Mouse (Mus musculus) hindbrain, embryonic 14.5 days (tissue): Measurements from ENCODE around the gene Padi2. TPM values are rescaled to one million over a fixed set of nuclear protein-coding genes. Genes with fewer than 3 reads are reported as not detected.

Experiments used
- ATAC-seq: fragments of 200-750 bp; cut with Nextera tagmentation; 2 replicates; pipeline ENCODE4 v1.8.0; 2017; ENCODE audit warnings: moderate number of reproducible peaks, mild to moderate bottlenecking, moderate TSS enrichment, moderate library complexity; ENCODE audit not compliant: low FRiP score
- DNase-seq: peaks from one replicate; pipeline ENCODE4 v3.0.0-alpha.2; 2015; ENCODE audit warnings: low spot score
- H3K27ac ChIP-seq: fragments of 300-500 bp; sonication (generic); 2 replicates; pipeline ENCODE4 v1.5.1; 2014; ENCODE audit warnings: mild to moderate bottlenecking, moderate library complexity
- H3K27me3 ChIP-seq: fragments of 300-500 bp; sonication (generic); 2 replicates; pipeline ENCODE4 v1.6.1; 2014; ENCODE audit warnings: mild to moderate bottlenecking, low read length, mixed read lengths; ENCODE audit not compliant: control insufficient read depth, insufficient read depth
- H3K36me3 ChIP-seq: fragments of 300-500 bp; sonication (generic); replicated peaks from 2 replicates; pipeline ENCODE4 v1.6.1; 2014; ENCODE audit not compliant: control insufficient read depth, insufficient read depth
- H3K4me1 ChIP-seq: fragments of 300-500 bp; sonication (generic); replicated peaks from 2 replicates; pipeline ENCODE4 v1.6.1; 2014; ENCODE audit warnings: antibody characterized with exemption, low read length, mixed read lengths; ENCODE audit not compliant: control insufficient read depth, insufficient read depth
- H3K4me2 ChIP-seq: fragments of 300-500 bp; sonication (generic); replicated peaks from 2 replicates; pipeline ENCODE4 v1.6.1; 2014; ENCODE audit warnings: mild to moderate bottlenecking, moderate library complexity
- H3K4me3 ChIP-seq: fragments of 300-500 bp; sonication (generic); replicated peaks from 2 replicates; pipeline ENCODE4 v1.5.1; 2014; ENCODE audit warnings: mild to moderate bottlenecking, low read length
- H3K9ac ChIP-seq: fragments of 300-500 bp; sonication (generic); 2 replicates; pipeline ENCODE4 v1.6.1; 2014
- H3K9me3 ChIP-seq: fragments of 300-500 bp; sonication (generic); 2 replicates; pipeline ENCODE4 v1.6.1; 2016; ENCODE audit warnings: low read length; ENCODE audit not compliant: control insufficient read depth
- WGBS: fragments of 180-500 bp; shearing (Covaris S2); extraction: QIAGEN DNeasy Blood & Tissue Kit; methylation state at CpG from one replicate; pipeline ENCODE4 v1.1.7; 2014; 5-methylcytosine and 5-hydroxymethylcytosine counted together
- polyA plus RNA-seq: library from polyadenylated mRNA; unstranded; fragments of >200 nt; fragmentation: Nextera tagmentation; extraction: Ambion mirVana; gene quantifications from 2 replicates; pipeline ENCODE4 v1.2.1, GENCODE M21; 2014

Gene Padi2
- polyA plus RNA-seq, 1 experiment from 2014 or later: 1.5 TPM

GRCm38 (mm10) chr4:140870876-140871275 is 35.3 kb upstream of the Padi2 start:
- peaks cover 16% of the 10 kb centered on the region; the same call in 1 of the 2 replicates for H3K9me3 ChIP-seq
- no peaks in the 10 kb centered on the region for H3K27me3 ChIP-seq
- ATAC-seq (no peak), DNase-seq (no peak)
- H3K9ac ChIP-seq: no peak overlapping the region
- WGBS: 90% methylated on average over 7 of the region's 7 CpGs
- H3K27ac ChIP-seq: no peak overlapping the region
- H3K36me3 ChIP-seq: no peaks in the 10 kb centered on the region
- no peak overlapping the region for H3K4me3 ChIP-seq
- H3K4me1 ChIP-seq: no peaks in the 10 kb centered on the region
- no peak overlapping the region for H3K4me2 ChIP-seq

GRCm38 (mm10) chr4:140871376-140871775 is 34.8 kb upstream of the Padi2 start:
- DNase-seq (no peak), ATAC-seq (no peak)
- no peak overlapping the region for H3K4me2 ChIP-seq
- no peak overlapping the region for H3K27ac ChIP-seq
- no peak overlapping the region for H3K9ac ChIP-seq
- H3K9me3 ChIP-seq: peaks cover 16% of the 10 kb centered on the region; the same call in 1 of the 2 replicates
- H3K36me3 ChIP-seq: no peaks in the 10 kb centered on the region
- no peaks in the 10 kb centered on the region for H3K27me3 ChIP-seq
- no peaks in the 10 kb centered on the region for H3K4me1 ChIP-seq
- no peak overlapping the region for H3K4me3 ChIP-seq
- WGBS: 83% methylated on average over 3 of the region's 3 CpGs

- no peak overlapping the region for H3K27ac ChIP-seq
- WGBS: 91% methylated on average over 8 of the region's 8 CpGs
These were observed 34.1 kb upstream of the Padi2 start for GRCm38 (mm10) chr4:140871851-140872685.

GRCm38 (mm10) chr4:140872686-140872992 is 33.5 kb upstream of the Padi2 start:
- Histone ChIP-seq H3K4me3 (no peak overlapping the region), H3K27me3 (no peaks in the 10 kb centered on the region), H3K36me3 (no peaks in the 10 kb centered on the region), H3K9me3 (peaks cover 16% of the 10 kb centered on the region; the same call in 1 of the 2 replicates), H3K4me2 (no peak overlapping the region), H3K9ac (no peak overlapping the region), H3K4me1 (no peaks in the 10 kb centered on the region), H3K27ac (no peak overlapping the region)
- ATAC-seq (no peak), DNase-seq (no peak)
- 86% methylated on average over 5 of the region's 5 CpGs for WGBS

More at GRCm38 (mm10) chr4:140871851-140872685, 34.1 kb upstream of the Padi2 start:
- H3K9me3 ChIP-seq: peaks cover 16% of the 10 kb centered on the region; the same call in 1 of the 2 replicates
- DNase-seq (no peak), ATAC-seq (no peak)
- no peaks in the 10 kb centered on the region for H3K27me3 ChIP-seq
- H3K4me1 ChIP-seq: no peaks in the 10 kb centered on the region
- no peaks in the 10 kb centered on the region for H3K36me3 ChIP-seq
- H3K4me2 ChIP-seq: no peak overlapping the region
- no peak overlapping the region for H3K4me3 ChIP-seq
- no peak overlapping the region for H3K9ac ChIP-seq

GRCm38 (mm10) chr4:140873011-140873410 is 33.1 kb upstream of the Padi2 start:
- H3K9ac ChIP-seq: no peak overlapping the region
- no peak overlapping the region for H3K27ac ChIP-seq
- H3K27me3 ChIP-seq: no peaks in the 10 kb centered on the region
- peaks cover 16% of the 10 kb centered on the region; the same call in 1 of the 2 replicates for H3K9me3 ChIP-seq
- 74% methylated on average over 11 of the region's 11 CpGs for WGBS
- H3K4me2 ChIP-seq: no peak overlapping the region
- no peak for DNase-seq
- H3K36me3 ChIP-seq: no peaks in the 10 kb centered on the region
- no peaks in the 10 kb centered on the region for H3K4me1 ChIP-seq
- no peak overlapping the region for H3K4me3 ChIP-seq
- ATAC-seq: no peak

- Histone ChIP-seq H3K4me3 (no peak overlapping the region), H3K27ac (no peak overlapping the region), H3K27me3 (no peaks in the 10 kb centered on the region), H3K4me2 (no peak overlapping the region), H3K9ac (no peak overlapping the region), H3K4me1 (no peaks in the 10 kb centered on the region), H3K9me3 (peaks cover 16% of the 10 kb centered on the region; the same call in 1 of the 2 replicates), H3K36me3 (no peaks in the 10 kb centered on the region)
- WGBS: 94% methylated on average over 8 of the region's 8 CpGs
- no peak for ATAC-seq
- no peak for DNase-seq
These were observed 30.0 kb upstream of the Padi2 start for GRCm38 (mm10) chr4:140876161-140876560.

- no peaks in the 10 kb centered on the region for H3K4me1 ChIP-seq
- no peak overlapping the region for H3K9ac ChIP-seq
- no peak overlapping the region for H3K27ac ChIP-seq
- no peaks in the 10 kb centered on the region for H3K27me3 ChIP-seq
- H3K4me2 ChIP-seq: no peak overlapping the region
- H3K36me3 ChIP-seq: no peaks in the 10 kb centered on the region
- no peak overlapping the region for H3K4me3 ChIP-seq
- H3K9me3 ChIP-seq: peaks cover 16% of the 10 kb centered on the region; the same call in 1 of the 2 replicates
- DNase-seq (no peak), ATAC-seq (no peak)
- WGBS: 68% methylated on average over 6 of the region's 6 CpGs
These were observed 29.5 kb upstream of the Padi2 start for GRCm38 (mm10) chr4:140876681-140877080.

GRCm38 (mm10) chr4:140877441-140877840 is 28.7 kb upstream of the Padi2 start:
- H3K4me3 ChIP-seq: no peak overlapping the region
- 72% methylated on average over 9 of the region's 9 CpGs for WGBS
- no peaks in the 10 kb centered on the region for H3K4me1 ChIP-seq
- peaks cover 16% of the 10 kb centered on the region; the same call in 1 of the 2 replicates for H3K9me3 ChIP-seq
- no peaks in the 10 kb centered on the region for H3K36me3 ChIP-seq
- H3K27ac ChIP-seq: no peak overlapping the region
- H3K4me2 ChIP-seq: no peak overlapping the region
- DNase-seq (no peak), ATAC-seq (no peak)
- H3K27me3 ChIP-seq: no peaks in the 10 kb centered on the region
- no peak overlapping the region for H3K9ac ChIP-seq

GRCm38 (mm10) chr4:140878655-140879054 is 27.5 kb upstream of the Padi2 start:
- Histone ChIP-seq H3K9ac (no peak overlapping the region), H3K9me3 (0 out of 2 replicates have a peak, but pooled peaks cover 8% of the 10 kb centered on the region), H3K4me1 (no peaks in the 10 kb centered on the region), H3K27ac (no peak overlapping the region), H3K27me3 (no peaks in the 10 kb centered on the region), H3K4me3 (no peak overlapping the region), H3K4me2 (no peak overlapping the region), H3K36me3 (no peaks in the 10 kb centered on the region)
- DNase-seq (no peak), ATAC-seq (no peak)
- 90% methylated on average over 9 of the region's 9 CpGs for WGBS
